ENCODE assay signal across 9 mouse cellular contexts in the genomic region with DNA sequence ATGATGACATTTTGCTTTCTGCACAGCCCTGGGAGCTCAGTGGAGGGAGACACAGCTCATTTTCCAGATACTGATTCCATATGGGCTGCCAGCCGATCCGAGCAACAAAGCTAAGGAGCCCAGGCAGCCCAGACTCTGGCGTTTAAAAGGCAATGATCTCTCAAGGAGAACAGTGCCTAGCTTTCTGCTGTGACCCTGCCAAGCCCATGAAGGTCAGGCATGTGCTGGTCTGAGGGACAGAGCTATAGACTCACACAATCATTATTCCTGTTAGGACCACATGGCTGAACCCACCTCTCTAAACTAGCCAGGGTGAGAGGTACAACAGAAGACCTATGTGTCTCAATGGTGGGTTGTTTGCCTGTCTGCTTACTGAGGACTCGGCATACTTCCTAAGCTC. TPM values are rescaled to one million over a fixed set of nuclear protein-coding genes. Genes with fewer than 3 reads are reported as not detected.
A peak's percentile ranks its signal among the peaks of the same experiment; 100 is the strongest.
DNase-seq lines count a peak whose midpoint lies in the region; ATAC-seq and TF ChIP-seq lines count a peak whose summit lies in the region.
"Had no signal": no experiment of that assay in that cellular context is flagged by ENCODE, and none has a peak within 500 bp of the region (broad histone marks: within the 10 kb centered on the region; RNA-seq: fewer than 3 reads in every experiment).

No protein-coding gene starts in this region.

- 42% methylated on average over 4 of the region's 4 CpGs for WGBS in heart, embryonic 15.5 days
- WGBS in embryonic facial prominence, embryonic 12.5 days: 26% methylated on average over 4 of the region's 4 CpGs
- WGBS in limb, embryonic 13.5 days: 25% methylated on average over 4 of the region's 4 CpGs

- H3K27ac ChIP-seq in heart, embryonic 15.5 days: peak overlapping the region; percentile 45
- H3K27ac ChIP-seq in ES-E14 (ENCODE audit: insufficient read depth, low read depth, low read length, poor library complexity, severe bottlenecking): peak overlapping the region; percentile 98
- H3K27ac ChIP-seq in embryonic facial prominence, embryonic 12.5 days: peak overlapping the region; percentile 65
- peak overlapping the region; percentile 10; the same call in 1 of the 2 replicates for H3K27ac ChIP-seq in limb, embryonic 13.5 days

- no peak overlapping the region for H3K9ac ChIP-seq in heart, embryonic 15.5 days
- H3K9ac ChIP-seq in ES-E14 (ENCODE audit: insufficient read depth, low read depth, low read length, poor library complexity, severe bottlenecking): peak overlapping the region; percentile 8; the same call in 1 of the 2 replicates
- no peak overlapping the region for H3K9ac ChIP-seq in embryonic facial prominence, embryonic 12.5 days
- no peak overlapping the region; the same call in 1 of the 2 replicates for H3K9ac ChIP-seq in limb, embryonic 13.5 days

- H3K27me3 ChIP-seq in heart, embryonic 15.5 days: no peaks in the 10 kb centered on the region
- H3K27me3 ChIP-seq in embryonic facial prominence, embryonic 12.5 days: no peaks in the 10 kb centered on the region
- no peaks in the 10 kb centered on the region for H3K27me3 ChIP-seq in limb, embryonic 13.5 days

- H3K9me3 ChIP-seq in heart, embryonic 15.5 days (replicated peaks): no peaks in the 10 kb centered on the region
- no peaks in the 10 kb centered on the region for H3K9me3 ChIP-seq in ES-E14 (ENCODE audit: control insufficient read depth, insufficient read depth, low read depth, low read length)
- no peaks in the 10 kb centered on the region for H3K9me3 ChIP-seq in embryonic facial prominence, embryonic 12.5 days
- H3K9me3 ChIP-seq in limb, embryonic 13.5 days: no peaks in the 10 kb centered on the region

- intact Hi-C loops in heart, postnatal 10 days (cut with DNase I): no loop called here

- DNase-seq in heart, postnatal 10 days: no peak
- no peak for DNase-seq in ES-E14 (ENCODE audit: low read depth, low spot score)
- DNase-seq in spleen, postnatal 4 days (ENCODE audit: low spot score in 2 of 2): no peak
- no peak for DNase-seq in cerebellum, postnatal 4 days (ENCODE audit: low spot score in 2 of 2)
- no peak for DNase-seq in spleen, adult 12 weeks (ENCODE audit: low spot score)
- DNase-seq: thymus, postnatal 4 days had no signal

- in situ Hi-C loops in ES-E14 (cut with MboI; ENCODE audit: low sequenced_read_pairs in 2 of 2, unreplicated experiment in 2 of 2): no loop called here

- H3K4me2 ChIP-seq in heart, embryonic 15.5 days: 0 out of 2 replicates have a peak overlapping the region, but pooled peaks have one; percentile 1
- H3K4me2 ChIP-seq in embryonic facial prominence, embryonic 12.5 days (replicated peaks): peak overlapping the region; percentile 19; the same call in 1 of the 2 replicates
- peak overlapping the region; percentile 11; the same call in 1 of the 2 replicates for H3K4me2 ChIP-seq in limb, embryonic 13.5 days (replicated peaks)

- no peak overlapping the region for H3K4me3 ChIP-seq in heart, embryonic 15.5 days
- H3K4me3 ChIP-seq in ES-E14 (ENCODE audit: insufficient read depth in 1 of 2, low read depth in 1 of 2, low read length in 2 of 2, poor library complexity in 1 of 2, severe bottlenecking in 1 of 2): no peak overlapping the region
- H3K4me3 ChIP-seq in embryonic facial prominence, embryonic 12.5 days: no peak overlapping the region
- no peak overlapping the region for H3K4me3 ChIP-seq in limb, embryonic 13.5 days

- H3K4me1 ChIP-seq in heart, embryonic 15.5 days (replicated peaks): peaks cover 45% of the 10 kb centered on the region
- peaks cover 32 to 38% of the 10 kb centered on the region in 2 experiments for H3K4me1 ChIP-seq in ES-E14 (ENCODE audit: control insufficient read depth in 2 of 2, insufficient read depth in 2 of 2, low read length in 2 of 2, poor library complexity in 1 of 2)
- H3K4me1 ChIP-seq in embryonic facial prominence, embryonic 12.5 days: peaks cover 24% of the 10 kb centered on the region
- H3K4me1 ChIP-seq in limb, embryonic 13.5 days: peaks cover 45% of the 10 kb centered on the region

- H3K36me3 ChIP-seq in heart, embryonic 15.5 days: no peaks in the 10 kb centered on the region
- H3K36me3 ChIP-seq in ES-E14 (ENCODE audit: control insufficient read depth, insufficient read depth, low read length, poor library complexity, severe bottlenecking): peaks cover 2% of the 10 kb centered on the region; the same call in 1 of the 2 replicates
- H3K36me3 ChIP-seq in embryonic facial prominence, embryonic 12.5 days: no peaks in the 10 kb centered on the region
- H3K36me3 ChIP-seq in limb, embryonic 13.5 days: peaks cover 14% of the 10 kb centered on the region

- ATAC-seq in heart, embryonic 15.5 days (replicated peaks; ENCODE audit: insufficient number of reproducible peaks, insufficient read depth, low FRiP score, low read depth): no peak
- no peak for ATAC-seq in embryonic facial prominence, embryonic 12.5 days (ENCODE audit: insufficient number of reproducible peaks, insufficient read depth, low FRiP score, low TSS enrichment)
- no peak for ATAC-seq in limb, embryonic 13.5 days (ENCODE audit: low FRiP score, low read depth)

TF ChIP-seq in ES-E14, 5 proteins besides CTCF, POLR2A, EP300 and RAD21:
- TF ChIP-seq MAFK (IDR thresholded peaks at IDR 0.05; ENCODE audit: insufficient read depth, low read depth, low read length): no peak
- no peak for TF ChIP-seq ZNF384 (IDR thresholded peaks at IDR 0.05; ENCODE audit: low read depth, low read length)
- TF ChIP-seq CHD2 (IDR thresholded peaks at IDR 0.05; ENCODE audit: low read depth, low read length): no peak
- no peak for TF ChIP-seq ZC3H11A (IDR thresholded peaks at IDR 0.05; ENCODE audit: borderline replicate concordance, low read depth, low read length)
- no peak for TF ChIP-seq HCFC1 (IDR thresholded peaks at IDR 0.05; ENCODE audit: borderline replicate concordance, insufficient read depth, low read length)

RNA-seq across cellular contexts. Expression of a gene that starts 44.1 kb away (rescaled TPM):
- polyA plus RNA-seq in heart, embryonic 15.5 days (2015; fragmentation: Nextera tagmentation; extraction: Ambion mirVana): 40.1 and 45.3 TPM in 2 replicates
- total RNA-seq in heart, postnatal 10 days (2021): 10 to 100 TPM; 48.0 to 54.2 TPM
- 52.9 and 72.6 TPM in 2 replicates for total RNA-seq in ES-E14 (2012; rRNA removed)
- polyA plus RNA-seq in embryonic facial prominence, embryonic 12.5 days (2016; fragmentation: Nextera tagmentation; extraction: Ambion mirVana): 40.0 and 41.1 TPM in 2 replicates
- 41.7 and 41.8 TPM in 2 replicates for polyA plus RNA-seq in limb, embryonic 13.5 days (2015; fragmentation: Nextera tagmentation; extraction: Ambion mirVana)

Comparison
In these comparisons a context has a peak if more than half of its experiments do, and no peak if none do; other contexts are left out.
1. H3K27ac ChIP-seq: peak in every context shown above with its lines; median percentile 98 in ES-E14; 65 in embryonic facial prominence, embryonic 12.5 days; 45 in heart, embryonic 15.5 days; 10 in limb, embryonic 13.5 days.